Mouse (Mus musculus) hindbrain, embryonic 10.5 days (tissue): ENCODE results near the gene Nid2. TPM values are rescaled to one million over a fixed set of nuclear protein-coding genes. Genes with fewer than 3 reads are reported as not detected.
A peak's percentile ranks its signal among the peaks of the same experiment; 100 is the strongest.

Experiments used
- DNase-seq: peaks from one replicate; pipeline ENCODE4 v3.0.0-alpha.2; 2017; ENCODE audit warnings: low spot score
- H3K27ac ChIP-seq: fragments of 300-500 bp; sonication (generic); 2 replicates; pipeline ENCODE4 v1.5.1; 2016; ENCODE audit warnings: mild to moderate bottlenecking, moderate library complexity
- H3K27me3 ChIP-seq: fragments of 300-500 bp; sonication (generic); 2 replicates; pipeline ENCODE4 v1.6.1; 2016; ENCODE audit warnings: mild to moderate bottlenecking; ENCODE audit not compliant: poor library complexity, insufficient read depth, severe bottlenecking
- H3K36me3 ChIP-seq: fragments of 300-500 bp; sonication (generic); 2 replicates; pipeline ENCODE4 v1.6.1; 2016; ENCODE audit warnings: mild to moderate bottlenecking, moderate library complexity
- H3K4me1 ChIP-seq: fragments of 300-500 bp; sonication (generic); replicated peaks from 2 replicates; pipeline ENCODE4 v1.6.1; 2016; ENCODE audit warnings: mild to moderate bottlenecking
- H3K4me3 ChIP-seq: fragments of 300-500 bp; sonication (generic); 2 replicates; pipeline ENCODE4 v1.5.1; 2016; ENCODE audit warnings: mild to moderate bottlenecking, moderate library complexity
- H3K9me3 ChIP-seq: fragments of 300-500 bp; sonication (generic); 2 replicates; pipeline ENCODE4 v1.6.1; 2016; ENCODE audit warnings: mild to moderate bottlenecking, moderate library complexity
- WGBS: fragments of 180-500 bp; shearing (Covaris S2); methylation state at CpG from one replicate; pipeline ENCODE4 v1.1.7; 2016; 5-methylcytosine and 5-hydroxymethylcytosine counted together
- polyA plus RNA-seq: library from polyadenylated mRNA; unstranded; fragments of >200 nt; fragmentation: Nextera tagmentation; extraction: Ambion mirVana; gene quantifications from 2 replicates; pipeline ENCODE4 v1.2.1, GENCODE M21; 2016

The Nid2 gene
- 52.3 and 53.2 TPM in 2 replicates for polyA plus RNA-seq

GRCm38 (mm10) chr14:19751025-19751771, at the start of gene Nid2:
Nid2 (plus strand) TSS chr14:19751265.
- DNase-seq = peak; percentile 95
- Histone ChIP-seq H3K4me1 (peaks cover 34% of the 10 kb centered on the region), H3K4me3 (peak within 1 kb of the TSS; percentile 67), H3K27me3 (peaks cover 33% of the 10 kb centered on the region), H3K9me3 (no peaks in the 10 kb centered on the region), H3K36me3 (no peaks in the 10 kb centered on the region), H3K27ac (peak within 1 kb of the TSS; percentile 88)
- under 1% methylated on average over 45 of the region's 45 CpGs for WGBS

- no peak for DNase-seq
- Histone ChIP-seq H3K27ac (no peak overlapping the region), H3K36me3 (no peaks in the 10 kb centered on the region), H3K4me3 (no peak overlapping the region), H3K9me3 (no peaks in the 10 kb centered on the region), H3K27me3 (0 out of 2 replicates have a peak, but pooled peaks cover 3% of the 10 kb centered on the region), H3K4me1 (peaks cover 7% of the 10 kb centered on the region; the same call in 1 of the 2 replicates)
Observed at GRCm38 (mm10) chr14:19701546-19701945, 49.5 kb upstream of the Nid2 start.

- no peak overlapping the region for H3K27ac ChIP-seq
- 9% methylated on average over 16 of the region's 16 CpGs for WGBS
- no peak overlapping the region; the same call in 1 of the 2 replicates for H3K4me3 ChIP-seq
- no peaks in the 10 kb centered on the region for H3K9me3 ChIP-seq
- peaks cover 24% of the 10 kb centered on the region for H3K4me1 ChIP-seq
- DNase-seq = peak; percentile 84
- peaks cover 7% of the 10 kb centered on the region; the same call in 1 of the 2 replicates for H3K27me3 ChIP-seq
- H3K36me3 ChIP-seq = no peaks in the 10 kb centered on the region
Observed at GRCm38 (mm10) chr14:19705649-19706048, 45.4 kb upstream of the Nid2 start.

GRCm38 (mm10) chr14:19706454-19706853, 44.6 kb upstream of the Nid2 start:
- Histone ChIP-seq H3K36me3 (no peaks in the 10 kb centered on the region), H3K27ac (no peak overlapping the region), H3K4me1 (peaks cover 24% of the 10 kb centered on the region), H3K4me3 (no peak overlapping the region), H3K27me3 (peaks cover 7% of the 10 kb centered on the region; the same call in 1 of the 2 replicates), H3K9me3 (no peaks in the 10 kb centered on the region)
- 1% methylated on average over 5 of the region's 5 CpGs for WGBS
- peak; percentile 65 for DNase-seq

GRCm38 (mm10) chr14:19706997-19707396, 44.1 kb upstream of the Nid2 start:
- Histone ChIP-seq H3K9me3 (no peaks in the 10 kb centered on the region), H3K36me3 (no peaks in the 10 kb centered on the region), H3K4me3 (no peak overlapping the region), H3K27me3 (peaks cover 7% of the 10 kb centered on the region; the same call in 1 of the 2 replicates), H3K27ac (peak overlapping the region; percentile 5; the same call in 1 of the 2 replicates), H3K4me1 (peaks cover 24% of the 10 kb centered on the region)
- WGBS = 54% methylated on average over 2 of the region's 2 CpGs
- no peak for DNase-seq

GRCm38 (mm10) chr14:19707721-19708507, 43.2 kb upstream of the Nid2 start:
- Histone ChIP-seq H3K4me3 (no peak overlapping the region), H3K27ac (0 out of 2 replicates have a peak overlapping the region, but pooled peaks have one; percentile 16), H3K27me3 (peaks cover 7% of the 10 kb centered on the region; the same call in 1 of the 2 replicates), H3K4me1 (peaks cover 28% of the 10 kb centered on the region), H3K9me3 (no peaks in the 10 kb centered on the region), H3K36me3 (no peaks in the 10 kb centered on the region)
- DNase-seq = no peak
- WGBS = 73% methylated on average over 11 of the region's 11 CpGs

GRCm38 (mm10) chr14:19709161-19709560, 41.9 kb upstream of the Nid2 start:
- H3K4me3 ChIP-seq = no peak overlapping the region; the same call in 1 of the 2 replicates
- peaks cover 28% of the 10 kb centered on the region for H3K4me1 ChIP-seq
- H3K36me3 ChIP-seq = no peaks in the 10 kb centered on the region
- WGBS = 26% methylated on average over 9 of the region's 9 CpGs
- peaks cover 7% of the 10 kb centered on the region; the same call in 1 of the 2 replicates for H3K27me3 ChIP-seq
- H3K9me3 ChIP-seq = no peaks in the 10 kb centered on the region
- peak; percentile 47 for DNase-seq
- peak overlapping the region; percentile 80 for H3K27ac ChIP-seq

GRCm38 (mm10) chr14:19711771-19712170, 39.3 kb upstream of the Nid2 start:
- WGBS = 69% methylated on average over 1 of the region's 1 CpGs
- DNase-seq = no peak
- no peak overlapping the region for H3K4me3 ChIP-seq
- no peaks in the 10 kb centered on the region for H3K36me3 ChIP-seq
- H3K27me3 ChIP-seq = peaks cover 7% of the 10 kb centered on the region; the same call in 1 of the 2 replicates
- H3K9me3 ChIP-seq = no peaks in the 10 kb centered on the region
- no peak overlapping the region for H3K27ac ChIP-seq
- peaks cover 18% of the 10 kb centered on the region for H3K4me1 ChIP-seq

GRCm38 (mm10) chr14:19713067-19713466, 38.0 kb upstream of the Nid2 start:
- no peak for DNase-seq
- Histone ChIP-seq H3K27ac (no peak overlapping the region; the same call in 1 of the 2 replicates), H3K4me1 (peaks cover 12% of the 10 kb centered on the region), H3K27me3 (peaks cover 4% of the 10 kb centered on the region; the same call in 1 of the 2 replicates), H3K4me3 (no peak overlapping the region), H3K9me3 (no peaks in the 10 kb centered on the region), H3K36me3 (no peaks in the 10 kb centered on the region)
- WGBS = 57% methylated on average over 3 of the region's 3 CpGs

- DNase-seq = no peak
- H3K4me3 ChIP-seq = no peak overlapping the region
- H3K27me3 ChIP-seq = no peaks in the 10 kb centered on the region
- H3K36me3 ChIP-seq = no peaks in the 10 kb centered on the region
- no peaks in the 10 kb centered on the region for H3K9me3 ChIP-seq
- WGBS = 55% methylated on average over 3 of the region's 3 CpGs
- peaks cover 12% of the 10 kb centered on the region for H3K4me1 ChIP-seq
- no peak overlapping the region for H3K27ac ChIP-seq
Observed at GRCm38 (mm10) chr14:19719077-19719476, 32.0 kb upstream of the Nid2 start.

- Histone ChIP-seq H3K9me3 (no peaks in the 10 kb centered on the region), H3K27me3 (no peaks in the 10 kb centered on the region), H3K4me3 (no peak overlapping the region), H3K36me3 (no peaks in the 10 kb centered on the region), H3K27ac (no peak overlapping the region), H3K4me1 (peaks cover 12% of the 10 kb centered on the region)
- 65% methylated on average over 2 of the region's 2 CpGs for WGBS
- DNase-seq = no peak
Observed at GRCm38 (mm10) chr14:19720044-19720611, 30.9 kb upstream of the Nid2 start.

- H3K27ac ChIP-seq = no peak overlapping the region
- H3K36me3 ChIP-seq = no peaks in the 10 kb centered on the region
- no peak overlapping the region for H3K4me3 ChIP-seq
- WGBS = 90% methylated on average over 5 of the region's 5 CpGs
- no peak for DNase-seq
- H3K9me3 ChIP-seq = no peaks in the 10 kb centered on the region
- no peaks in the 10 kb centered on the region for H3K27me3 ChIP-seq
- no peaks in the 10 kb centered on the region for H3K4me1 ChIP-seq
Observed at GRCm38 (mm10) chr14:19728278-19728677, 22.8 kb upstream of the Nid2 start.
